Mouse (Mus musculus) liver, embryonic 15.5 days (tissue): Measurements from ENCODE around the gene Comt. TPM values are rescaled to one million over a fixed set of nuclear protein-coding genes. Genes with fewer than 3 reads are reported as not detected.

Experiments
- ATAC-seq: fragments of 200-750 bp; cut with Nextera tagmentation; 2 replicates; pipeline ENCODE4 v1.8.0; 2017; ENCODE audit warnings: moderate number of reproducible peaks, mild to moderate bottlenecking, moderate library complexity; ENCODE audit not compliant: insufficient read depth
- H3K27ac ChIP-seq: fragments of 300-500 bp; sonication (generic); replicated peaks from 2 replicates; pipeline ENCODE4 v1.5.1; 2015; ENCODE audit warnings: mild to moderate bottlenecking, inconsistent platforms
- H3K27me3 ChIP-seq: fragments of 300-500 bp; sonication (generic); 2 replicates; pipeline ENCODE4 v1.6.1; 2015; ENCODE audit warnings: mild to moderate bottlenecking, inconsistent platforms
- H3K36me3 ChIP-seq: fragments of 300-500 bp; sonication (generic); replicated peaks from 2 replicates; pipeline ENCODE4 v1.6.1; 2015; ENCODE audit warnings: moderate library complexity, mild to moderate bottlenecking, inconsistent platforms
- H3K4me1 ChIP-seq: fragments of 300-500 bp; sonication (generic); replicated peaks from 2 replicates; pipeline ENCODE4 v1.6.1; 2015; ENCODE audit warnings: inconsistent platforms
- H3K4me2 ChIP-seq: fragments of 300-500 bp; sonication (generic); 2 replicates; pipeline ENCODE4 v1.6.1; 2015; ENCODE audit warnings: moderate library complexity, mild to moderate bottlenecking, inconsistent platforms
- H3K4me3 ChIP-seq: fragments of 300-500 bp; sonication (generic); replicated peaks from 2 replicates; pipeline ENCODE4 v1.5.1; 2015; ENCODE audit warnings: mild to moderate bottlenecking, inconsistent platforms
- H3K9ac ChIP-seq: fragments of 300-500 bp; sonication (generic); 2 replicates; pipeline ENCODE4 v1.6.1; 2015; ENCODE audit warnings: moderate library complexity, mild to moderate bottlenecking, inconsistent platforms
- H3K9me3 ChIP-seq: fragments of 300-500 bp; sonication (generic); replicated peaks from 2 replicates; pipeline ENCODE4 v1.6.1; 2016; ENCODE audit warnings: inconsistent platforms
- WGBS: fragments of 180-500 bp; shearing (Covaris S2); methylation state at CpG from one replicate; pipeline ENCODE4 v1.1.7; 2015; ENCODE audit warnings: mixed read lengths; ENCODE audit not compliant: insufficient replicate concordance; 5-methylcytosine and 5-hydroxymethylcytosine counted together
- polyA plus RNA-seq: library from polyadenylated mRNA; unstranded; fragments of >200 nt; fragmentation: Nextera tagmentation; extraction: Ambion mirVana; gene quantifications from 2 replicates; pipeline ENCODE4 v1.2.1, GENCODE M21; 2015

Gene Comt
- polyA plus RNA-seq, 1 experiment from 2014 or later, result 87.6 TPM

GRCm38 (mm10) chr16:18395620-18396036 lies 31.0 kb downstream of the Comt start:
- H3K4me2 ChIP-seq, result no peak overlapping the region
- no peak for ATAC-seq
- H3K36me3 ChIP-seq, result peaks cover 14% of the 10 kb centered on the region
- H3K4me3 ChIP-seq, result no peak overlapping the region
- no peaks in the 10 kb centered on the region for H3K27me3 ChIP-seq
- 67% methylated on average over 6 of the region's 7 CpGs for WGBS
- peaks cover 57% of the 10 kb centered on the region for H3K4me1 ChIP-seq
- no peak overlapping the region for H3K9ac ChIP-seq
- no peak overlapping the region for H3K27ac ChIP-seq
- no peaks in the 10 kb centered on the region for H3K9me3 ChIP-seq

GRCm38 (mm10) chr16:18394777-18395619 lies 31.7 kb downstream of the Comt start:
- Histone ChIP-seq H3K27me3 (no peaks in the 10 kb centered on the region), H3K4me3 (no peak overlapping the region), H3K9ac (no peak overlapping the region), H3K27ac (no peak overlapping the region), H3K36me3 (peaks cover 14% of the 10 kb centered on the region), H3K4me2 (no peak overlapping the region), H3K9me3 (no peaks in the 10 kb centered on the region), H3K4me1 (peaks cover 64% of the 10 kb centered on the region)
- WGBS, result 64% methylated on average over 11 of the region's 11 CpGs
- ATAC-seq, result no peak

- WGBS, result 54% methylated on average over 3 of the region's 3 CpGs
- H3K36me3 ChIP-seq, result peaks cover 14% of the 10 kb centered on the region
- no peaks in the 10 kb centered on the region for H3K27me3 ChIP-seq
- ATAC-seq, result no peak
- H3K4me1 ChIP-seq, result peaks cover 67% of the 10 kb centered on the region
- no peak overlapping the region for H3K4me3 ChIP-seq
- no peaks in the 10 kb centered on the region for H3K9me3 ChIP-seq
- peak overlapping the region; percentile 98; the same call in 1 of the 2 replicates for H3K4me2 ChIP-seq
- H3K27ac ChIP-seq, result 0 out of 2 replicates have a peak overlapping the region, but pooled peaks have one; percentile 12
- H3K9ac ChIP-seq, result no peak overlapping the region
Measured at GRCm38 (mm10) chr16:18394056-18394455, 32.6 kb downstream of the Comt start.

- H3K27me3 ChIP-seq, result no peaks in the 10 kb centered on the region
- WGBS, result 44% methylated on average over 5 of the region's 5 CpGs
Measured at GRCm38 (mm10) chr16:18393595-18393994, 33.1 kb downstream of the Comt start.

GRCm38 (mm10) chr16:18392469-18393426 lies 33.9 kb downstream of the Comt start:
- Histone ChIP-seq H3K27me3 (no peaks in the 10 kb centered on the region), H3K4me3 (peak overlapping the region; percentile 73), H3K4me1 (peaks cover 76% of the 10 kb centered on the region), H3K27ac (peak overlapping the region; percentile 72), H3K36me3 (peaks cover 10% of the 10 kb centered on the region; the same call in 1 of the 2 replicates), H3K9ac (peak overlapping the region; percentile 77), H3K4me2 (peak overlapping the region; percentile 98), H3K9me3 (no peaks in the 10 kb centered on the region)
- under 1% methylated on average over 63 of the region's 63 CpGs for WGBS
- peak; percentile 82 for ATAC-seq

More at GRCm38 (mm10) chr16:18393595-18393994, 33.1 kb downstream of the Comt start:
- peak overlapping the region; percentile 73 for H3K4me3 ChIP-seq
- peaks cover 68% of the 10 kb centered on the region for H3K4me1 ChIP-seq
- no peaks in the 10 kb centered on the region for H3K9me3 ChIP-seq
- H3K36me3 ChIP-seq, result peaks cover 14% of the 10 kb centered on the region
- H3K9ac ChIP-seq, result peak overlapping the region; percentile 77
- 0 out of 2 replicates have a peak overlapping the region, but pooled peaks have one; percentile 12 for H3K27ac ChIP-seq
- no peak for ATAC-seq
- peak overlapping the region; percentile 98 for H3K4me2 ChIP-seq

GRCm38 (mm10) chr16:18391728-18392127 lies 34.9 kb downstream of the Comt start:
- H3K27ac ChIP-seq, result peak overlapping the region; percentile 26; the same call in 1 of the 2 replicates
- H3K4me3 ChIP-seq, result no peak overlapping the region; the same call in 1 of the 2 replicates
- WGBS, result 63% methylated on average over 3 of the region's 3 CpGs
- H3K4me2 ChIP-seq, result peak overlapping the region; percentile 98; the same call in 1 of the 2 replicates
- peaks cover 86% of the 10 kb centered on the region for H3K4me1 ChIP-seq
- H3K27me3 ChIP-seq, result no peaks in the 10 kb centered on the region
- no peak for ATAC-seq
- H3K9me3 ChIP-seq, result no peaks in the 10 kb centered on the region
- H3K36me3 ChIP-seq, result no peaks in the 10 kb centered on the region
- H3K9ac ChIP-seq, result no peak overlapping the region

- H3K4me2 ChIP-seq, result no peak overlapping the region
- no peaks in the 10 kb centered on the region for H3K9me3 ChIP-seq
- no peaks in the 10 kb centered on the region for H3K36me3 ChIP-seq
- no peaks in the 10 kb centered on the region for H3K27me3 ChIP-seq
- H3K4me1 ChIP-seq, result peaks cover 92% of the 10 kb centered on the region
- no peak overlapping the region for H3K4me3 ChIP-seq
- ATAC-seq, result no peak
- H3K9ac ChIP-seq, result no peak overlapping the region
- WGBS, result 89% methylated on average over 3 of the region's 3 CpGs
- no peak overlapping the region for H3K27ac ChIP-seq
Measured at GRCm38 (mm10) chr16:18391127-18391526, 35.5 kb downstream of the Comt start.

- Histone ChIP-seq H3K27me3 (no peaks in the 10 kb centered on the region), H3K4me2 (no peak overlapping the region), H3K4me3 (no peak overlapping the region), H3K36me3 (no peaks in the 10 kb centered on the region), H3K9ac (no peak overlapping the region), H3K27ac (no peak overlapping the region), H3K9me3 (no peaks in the 10 kb centered on the region), H3K4me1 (peaks cover 94% of the 10 kb centered on the region)
- no peak for ATAC-seq
- 74% methylated on average over 6 of the region's 6 CpGs for WGBS
Measured at GRCm38 (mm10) chr16:18390399-18390798, 36.3 kb downstream of the Comt start.

- no peaks in the 10 kb centered on the region for H3K27me3 ChIP-seq
- peaks cover 89% of the 10 kb centered on the region for H3K4me1 ChIP-seq
- no peaks in the 10 kb centered on the region for H3K36me3 ChIP-seq
- H3K9ac ChIP-seq, result peak overlapping the region; percentile 21; the same call in 1 of the 2 replicates
- H3K27ac ChIP-seq, result peak overlapping the region; percentile 70
- no peak overlapping the region for H3K4me3 ChIP-seq
- peak overlapping the region; percentile 61 for H3K4me2 ChIP-seq
- H3K9me3 ChIP-seq, result no peaks in the 10 kb centered on the region
- 66% methylated on average over 14 of the region's 14 CpGs for WGBS
- no peak for ATAC-seq
Measured at GRCm38 (mm10) chr16:18388583-18389435, 37.8 kb downstream of the Comt start.
